Mouse (Mus musculus): ENCODE data around the gene Gigyf1.

GRCm38 (mm10) chr5:137510573-137511390, 7.6 kb upstream of the Gigyf1 start:
- no peak for TF ChIP-seq TAL1 (IDR thresholded peaks at IDR 0.05; ENCODE audit: low read length)
- no peak for TF ChIP-seq GATA1 (IDR thresholded peaks at IDR 0.05; ENCODE audit: low read length)
